Mouse (Mus musculus) adrenal gland, postnatal 25 days (tissue): ENCODE results near the gene Htr6. TPM values are rescaled to one million over a fixed set of nuclear protein-coding genes. Genes with fewer than 3 reads are reported as not detected.
A peak's percentile ranks its signal among the peaks of the same experiment; 100 is the strongest.

Experiments used
- DNase-seq: peaks from one replicate; pipeline ENCODE4 v3.0.0; 2021; ENCODE audit warnings: mixed read lengths
- long read RNA-seq: library from polyadenylated mRNA; stranded (forward); transcript quantifications from one replicate; pipeline ENCODE4 v2.0.0, GENCODE M21; 2021
- total RNA-seq: library from RNA; stranded (reverse); gene quantifications from 2 replicates; pipeline ENCODE4 v1.2.3, GENCODE M21; 2021

Gene Htr6
- 0.33 and 0.52 TPM in 2 replicates for total RNA-seq
- long read RNA-seq, result 0 reads

DNA sequence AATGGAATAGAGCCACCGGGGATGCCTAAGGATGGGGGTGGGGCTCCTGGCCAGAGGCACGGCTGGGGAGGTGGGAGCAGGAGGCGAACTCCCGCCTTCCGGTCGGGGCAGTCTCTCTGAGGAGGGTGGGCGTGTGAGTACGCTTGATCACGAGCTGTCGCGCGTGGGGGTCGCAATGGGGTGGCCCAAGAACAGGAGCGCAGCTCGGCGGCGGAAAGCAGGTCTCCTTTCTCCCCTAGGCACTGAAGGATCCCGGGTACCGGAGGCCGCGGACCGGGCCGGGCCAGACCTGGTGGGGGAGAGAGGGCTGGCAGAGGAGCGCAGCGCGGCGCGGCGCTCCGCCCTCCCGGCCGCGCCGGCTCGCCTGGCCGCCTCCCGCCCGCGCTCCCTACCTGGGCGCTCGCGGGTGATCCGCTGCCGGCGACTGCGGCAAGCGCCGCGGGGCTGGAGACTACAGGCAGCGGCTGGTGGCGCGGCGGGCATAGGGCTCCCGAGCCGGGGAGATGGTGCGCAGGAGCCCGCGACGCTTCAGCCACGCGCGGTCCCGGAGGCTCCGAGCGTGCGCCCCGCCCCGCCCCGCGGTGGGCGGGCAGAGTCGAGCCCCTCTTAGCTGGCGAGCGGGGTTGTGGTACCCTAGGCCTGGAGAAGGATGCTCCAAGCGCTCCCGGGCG, at the start of gene Htr6:
Gene Htr6 (minus strand): TSS at position 530 of the 671 bp plus-strand sequence.
- DNase-seq, result no peak

DNA sequence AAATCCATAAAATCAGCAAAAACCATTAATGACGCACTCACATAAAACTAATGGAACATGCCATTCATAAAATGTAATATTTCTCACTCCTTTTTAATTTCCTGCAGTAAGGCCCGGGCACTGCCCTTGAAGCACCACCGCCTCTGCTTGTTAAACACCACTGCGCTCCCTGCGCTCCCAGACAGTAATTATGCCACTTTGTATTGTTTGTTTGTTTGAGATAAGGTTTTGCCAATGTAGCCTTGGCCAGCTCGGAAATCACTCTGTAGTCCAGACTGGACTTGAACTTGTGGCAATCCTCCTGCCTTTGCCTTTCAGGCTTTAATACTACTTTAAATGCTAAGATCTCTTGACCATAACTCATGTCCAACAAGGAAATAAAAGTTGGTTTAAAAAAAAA, 49.6 kb upstream of the Htr6 start:
- DNase-seq, result no peak

DNA sequence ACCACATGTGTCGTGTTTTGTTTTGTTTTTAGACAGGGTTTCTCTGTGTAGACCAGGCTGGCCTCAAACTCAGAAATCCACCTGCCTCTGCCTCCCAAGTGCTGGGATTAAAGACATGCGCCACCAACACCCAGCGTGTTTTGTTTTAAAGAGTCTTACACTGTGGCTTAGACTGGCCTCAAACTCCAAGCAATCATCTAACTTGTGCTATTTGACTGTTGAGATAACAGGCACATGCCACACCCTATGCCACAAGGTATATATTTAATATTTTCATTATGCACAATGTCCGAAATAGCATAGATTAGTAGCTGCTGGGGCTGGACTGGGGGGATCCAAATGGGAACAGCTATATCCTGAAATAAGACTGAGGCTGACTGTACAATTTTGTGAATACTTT, 47.2 kb upstream of the Htr6 start:
- DNase-seq, result no peak

DNA sequence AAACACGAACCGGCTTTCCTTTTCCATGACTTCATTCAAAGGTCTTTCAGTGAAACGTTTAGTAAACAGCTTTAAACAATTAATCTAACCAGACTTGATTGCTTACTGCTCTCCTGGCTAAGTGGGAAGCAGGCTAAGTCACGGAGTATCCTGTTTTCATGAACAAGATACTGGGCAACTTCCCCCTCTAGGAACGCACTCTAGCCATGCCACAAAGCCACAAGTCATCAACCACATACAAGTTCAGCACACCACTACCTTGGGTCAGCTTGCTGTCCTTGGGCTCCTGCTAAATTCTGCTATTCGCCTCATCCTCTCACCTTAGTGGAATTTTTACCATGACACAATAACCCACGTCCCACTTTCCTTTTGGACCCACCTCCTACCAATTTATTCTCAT, 45.6 kb upstream of the Htr6 start:
- DNase-seq, result no peak

- no peak for DNase-seq
These were observed 45.0 kb upstream of the Htr6 start for GRCm38 (mm10) chr4:139120281-139120814.

GRCm38 (mm10) chr4:139116356-139117063, 41.1 kb upstream of the Htr6 start:
- no peak for DNase-seq

DNA sequence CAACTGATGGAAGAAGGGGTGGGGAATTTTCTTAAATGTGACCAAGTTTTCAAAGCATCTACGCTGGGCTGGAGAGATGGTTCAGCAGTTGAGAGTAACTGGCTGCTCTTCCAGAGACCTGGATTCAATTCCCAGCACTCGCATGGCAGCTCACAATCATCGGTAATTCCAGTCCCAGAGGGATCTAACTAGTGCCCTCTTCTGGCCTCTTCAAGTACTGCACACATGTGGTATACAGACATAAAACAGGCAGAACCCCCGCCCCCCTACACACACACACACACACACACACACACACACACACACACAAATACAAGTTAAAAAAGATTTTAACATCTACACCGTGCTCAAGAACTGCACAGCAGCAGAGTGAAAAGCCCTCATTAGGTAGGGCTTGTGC, 40.4 kb upstream of the Htr6 start:
- DNase-seq, result no peak

DNA sequence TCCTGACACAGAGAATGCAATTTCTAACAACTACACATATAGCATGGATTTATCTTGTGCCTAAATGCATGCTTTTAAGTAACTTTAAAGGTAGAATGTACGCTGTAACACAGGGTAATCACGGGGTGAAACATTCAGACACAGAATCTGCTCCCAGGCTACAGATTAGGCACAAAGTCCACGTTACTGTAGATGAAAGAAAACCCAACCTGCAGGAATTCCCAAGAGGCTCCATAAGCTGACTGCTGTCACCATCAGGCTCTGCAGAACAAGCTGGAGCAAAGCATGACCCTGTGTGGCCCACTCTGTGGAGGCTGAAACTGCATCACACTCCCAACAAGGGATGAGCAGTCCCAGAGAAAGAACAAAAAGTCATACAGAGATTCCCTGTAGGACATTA, 37.1 kb upstream of the Htr6 start:
- no peak for DNase-seq

DNA sequence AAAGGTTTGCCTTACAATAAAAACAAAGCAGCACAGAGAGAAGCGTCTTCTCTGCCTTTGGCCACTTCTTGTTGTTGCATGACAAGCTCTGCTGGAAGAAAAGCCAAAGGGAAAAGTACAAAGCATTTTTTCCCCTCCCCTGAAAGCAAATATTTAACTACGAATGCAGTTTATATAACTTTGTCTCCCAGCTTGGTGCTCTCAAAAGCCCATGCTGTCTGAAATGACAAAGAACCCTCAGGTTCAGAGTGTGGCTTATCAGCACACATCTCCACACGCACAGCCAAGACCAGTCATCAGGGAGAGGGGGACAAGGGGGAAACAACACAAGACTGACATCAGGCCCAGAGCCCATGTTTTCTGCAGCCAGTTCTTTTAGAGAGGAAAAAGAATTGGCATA, 36.1 kb upstream of the Htr6 start:
- DNase-seq, result no peak

GRCm38 (mm10) chr4:139110858-139111257, 35.5 kb upstream of the Htr6 start:
- no peak for DNase-seq

GRCm38 (mm10) chr4:139105453-139105852, 30.1 kb upstream of the Htr6 start:
- DNase-seq, result no peak

DNA sequence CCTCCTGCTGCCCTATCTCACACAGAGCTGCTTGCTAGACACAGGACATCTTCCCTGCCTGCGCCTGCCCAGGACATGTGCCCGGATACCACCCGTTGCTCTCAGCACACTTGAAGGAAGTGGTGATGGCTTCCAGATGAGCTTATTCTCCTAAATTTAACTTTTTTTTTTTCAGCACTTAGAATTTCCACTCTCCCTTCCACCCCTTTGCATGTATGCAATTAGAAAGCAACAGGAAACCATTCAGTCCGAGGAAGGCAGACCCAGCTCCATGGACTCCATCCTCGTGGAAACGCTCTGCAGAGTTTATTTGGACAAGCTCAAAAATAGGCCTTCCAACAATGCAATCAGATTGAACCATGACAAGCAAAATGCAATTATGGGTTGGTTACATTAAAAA, 26.2 kb upstream of the Htr6 start:
- no peak for DNase-seq

DNA sequence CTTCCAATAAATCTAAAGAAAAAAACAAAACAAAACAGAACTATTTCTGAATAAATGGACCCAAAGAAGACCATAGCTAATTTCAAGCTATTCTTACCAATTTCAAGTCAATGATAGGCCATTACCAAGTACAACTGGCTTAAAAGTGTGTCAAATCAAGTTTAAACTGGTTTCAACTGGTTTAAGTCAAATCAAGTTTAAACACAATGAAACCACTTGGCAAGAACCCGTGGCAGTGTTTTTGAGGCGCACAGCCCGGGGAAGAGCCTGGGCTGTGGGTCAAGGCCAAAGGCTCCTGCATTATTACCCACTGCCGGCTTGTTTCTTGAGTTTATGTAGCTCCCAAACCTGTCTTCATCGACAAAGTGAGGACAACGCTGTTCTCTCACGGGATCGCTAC, 25.0 kb upstream of the Htr6 start:
- no peak for DNase-seq

- no peak for DNase-seq
These were observed 20.8 kb upstream of the Htr6 start for GRCm38 (mm10) chr4:139096201-139096600.

GRCm38 (mm10) chr4:139095406-139095805, 20.0 kb upstream of the Htr6 start:
- peak; percentile 41 for DNase-seq

GRCm38 (mm10) chr4:139093196-139093530, 17.8 kb upstream of the Htr6 start:
- no peak for DNase-seq

- peak; percentile 69 for DNase-seq
These were observed 17.2 kb upstream of the Htr6 start, which contains the start of gene Nbl1 for GRCm38 (mm10) chr4:139092356-139093195. TSS of gene Nbl1 (minus strand) at chr4:139092993.

DNA sequence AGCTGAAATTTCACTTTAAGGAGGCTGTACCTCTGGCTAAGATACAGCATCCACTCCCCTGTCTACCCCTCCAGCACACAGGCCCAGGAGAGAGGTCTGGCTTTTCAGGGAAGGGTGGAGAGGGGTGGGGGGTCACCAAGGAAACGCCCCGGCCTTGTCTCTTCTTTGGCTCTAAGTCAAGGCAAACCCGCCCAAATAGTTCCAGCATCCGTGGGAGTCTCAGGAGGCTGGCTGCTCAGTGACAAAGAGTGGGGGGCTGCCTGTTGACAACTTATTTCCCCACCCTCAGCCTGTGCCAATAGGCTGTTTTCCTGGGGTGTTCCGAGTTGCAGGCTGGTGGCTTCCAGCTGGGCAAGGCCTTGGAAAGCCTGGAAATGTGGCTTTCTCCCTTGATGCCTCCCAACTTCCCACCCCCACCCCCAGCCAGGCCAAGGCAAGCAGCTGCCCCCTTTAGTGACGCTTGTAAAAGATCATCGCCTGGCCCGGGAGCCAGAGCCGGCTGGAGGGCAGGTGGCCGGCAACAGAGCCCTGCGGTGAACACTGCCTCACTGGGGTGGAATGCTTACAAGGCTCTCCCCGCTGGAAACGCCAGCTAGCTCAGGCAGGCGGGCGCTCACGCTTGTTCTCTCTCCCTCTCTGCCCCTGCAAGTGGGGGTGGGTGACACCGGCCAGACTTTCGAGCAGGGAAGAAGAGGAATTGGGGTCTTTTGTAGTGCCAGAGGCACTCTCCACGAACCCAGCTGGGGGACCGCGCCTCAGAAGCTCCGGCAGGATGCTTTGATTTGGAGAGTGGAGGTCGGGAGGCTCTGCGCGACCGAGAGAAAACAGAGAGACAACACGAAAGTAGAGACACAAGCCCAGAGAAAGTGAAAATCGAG, 16.3 kb upstream of the Htr6 start:
- peak; percentile 32 for DNase-seq

GRCm38 (mm10) chr4:139091066-139091465, 15.7 kb upstream of the Htr6 start:
- no peak for DNase-seq

DNA sequence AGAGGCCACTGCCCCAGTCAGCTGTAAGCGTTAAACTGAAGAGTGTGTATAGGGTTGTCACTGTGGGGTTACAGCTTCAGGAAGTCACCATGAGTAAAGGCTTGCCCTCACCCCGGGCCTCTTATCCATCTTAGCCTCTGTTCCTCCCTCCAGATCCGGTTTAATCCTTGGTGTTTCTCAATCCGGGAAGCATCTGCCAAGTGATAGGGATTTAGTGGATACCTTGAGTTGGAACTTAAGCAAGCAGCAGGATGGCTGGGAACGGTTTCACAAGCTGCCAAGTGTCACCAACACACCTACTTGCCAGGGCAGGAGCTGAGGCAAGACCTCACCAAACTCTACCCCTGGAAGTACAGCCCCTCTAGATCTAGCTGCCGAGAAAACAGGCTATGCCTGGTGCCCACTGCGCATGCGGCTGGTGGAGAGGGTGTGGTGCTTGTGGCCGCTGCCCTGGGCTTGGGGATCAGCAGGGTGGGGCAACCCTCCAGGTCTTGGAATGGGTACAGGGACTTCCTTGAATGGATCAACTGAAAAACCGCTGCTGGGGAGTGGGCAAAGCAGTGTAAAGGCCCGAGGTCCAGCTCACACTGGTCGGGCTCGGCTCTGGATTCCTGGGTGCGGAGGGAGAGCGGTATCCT, 15.1 kb upstream of the Htr6 start:
- no peak for DNase-seq

DNA sequence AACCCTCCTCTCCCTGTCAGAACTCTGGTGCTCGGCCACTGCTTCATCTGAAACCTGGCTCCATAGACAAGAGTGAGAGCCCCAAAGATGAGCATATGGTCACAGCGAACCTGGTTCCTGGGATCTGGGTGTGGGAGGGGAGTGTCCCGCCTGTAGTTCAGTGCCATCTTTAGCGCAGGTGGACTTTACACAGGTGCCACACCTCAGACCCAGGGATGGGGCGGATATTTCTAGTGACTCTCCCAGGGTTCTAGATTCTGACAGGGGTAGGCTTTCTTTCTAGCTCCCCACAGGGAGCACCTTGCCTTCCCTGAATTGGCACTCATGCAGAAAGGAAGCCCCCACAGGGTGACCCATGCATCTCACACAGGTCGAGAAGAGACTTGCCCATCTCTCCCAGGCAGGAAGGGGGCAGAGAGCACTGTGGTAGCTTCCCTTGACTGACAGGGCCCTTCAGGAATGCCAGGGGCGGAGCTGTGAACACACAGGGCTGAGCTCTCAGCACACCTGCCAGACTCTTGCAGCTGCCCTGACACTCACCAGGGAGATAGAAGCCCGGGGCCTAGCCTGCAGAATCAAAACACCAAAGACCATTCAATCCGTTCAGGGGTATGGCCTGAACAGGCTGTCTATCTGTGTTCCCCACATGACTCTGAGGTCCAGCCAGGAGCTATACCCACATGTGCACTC, 13.8 kb upstream of the Htr6 start:
- DNase-seq, result no peak
